Mouse (Mus musculus): ENCODE data around the gene Tgif2. TPM values are rescaled to one million over a fixed set of nuclear protein-coding genes. Genes with fewer than 3 reads are reported as not detected.

Tgif2 gene
- polyA plus RNA-seq, 1 experiment, result 19.6 TPM

DNA sequence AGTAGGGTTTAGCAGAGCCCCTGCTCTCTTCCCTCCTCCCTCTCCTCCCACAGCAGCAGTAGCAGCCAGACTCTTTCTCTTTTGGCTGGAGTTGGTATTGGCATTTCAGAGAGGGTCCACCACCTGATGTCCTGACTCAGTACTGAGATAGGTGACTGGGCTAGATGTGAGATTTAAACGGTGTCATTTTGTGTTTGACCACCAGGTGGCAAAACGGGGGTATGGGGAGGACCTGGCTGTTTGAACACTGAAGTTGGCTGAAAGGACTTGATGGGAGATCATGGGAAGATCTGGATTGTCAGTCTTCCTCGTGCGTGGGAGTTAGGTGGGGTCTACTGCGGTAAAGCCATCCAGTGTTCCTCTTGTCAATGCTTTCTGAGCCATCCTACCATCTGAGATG, 33.8 kb downstream of the Tgif2 start:
- Histone ChIP-seq H3ac (ENCODE audit: control insufficient read depth, insufficient read length, low read depth) (no peak overlapping the region), H3K79me3 (ENCODE audit: low read depth) (peaks cover 16% of the 10 kb centered on the region), H3K27me3 (ENCODE audit: control insufficient read depth, insufficient read depth, insufficient read length) (no peaks in the 10 kb centered on the region), H3K79me2 (ENCODE audit: control insufficient read depth, insufficient read depth) (peaks cover 37% of the 10 kb centered on the region), H3K4me3 (ENCODE audit: insufficient read depth, poor library complexity, severe bottlenecking) (no peak overlapping the region), H3K36me3 (ENCODE audit: control insufficient read depth, insufficient read depth) (peaks cover 55% of the 10 kb centered on the region)
- TF ChIP-seq CEBPB (IDR thresholded peaks at IDR 0.05; ENCODE audit: low read depth) (no peak), MYOG (IDR thresholded peaks at IDR 0.05; ENCODE audit: control insufficient read depth, extremely low read depth, insufficient read length) (no peak), CTCF (IDR thresholded peaks at IDR 0.05; ENCODE audit: control insufficient read depth, insufficient read depth, insufficient read length) (no peak), FOSL1 (IDR thresholded peaks at IDR 0.05; ENCODE audit: insufficient read depth, low read length, poor library complexity, severe bottlenecking) (no peak), MYOD1 (IDR thresholded peaks at IDR 0.05; ENCODE audit: control insufficient read depth, insufficient read length, low read depth) (no peak), MAX (IDR thresholded peaks at IDR 0.05) (no peak), USF1 (IDR thresholded peaks at IDR 0.05; ENCODE audit: low read depth) (no peak)

GRCm38 (mm10) chr2:156874047-156874759, 34.4 kb downstream of the Tgif2 start:
- Histone ChIP-seq H3K36me3 (ENCODE audit: control insufficient read depth, insufficient read depth) (peaks cover 49% of the 10 kb centered on the region), H3ac (ENCODE audit: control insufficient read depth, insufficient read length, low read depth) (no peak overlapping the region), H3K79me3 (ENCODE audit: low read depth) (peaks cover 11% of the 10 kb centered on the region), H3K79me2 (ENCODE audit: control insufficient read depth, insufficient read depth) (peaks cover 31% of the 10 kb centered on the region), H3K27me3 (ENCODE audit: control insufficient read depth, insufficient read depth, insufficient read length) (no peaks in the 10 kb centered on the region), H3K4me3 (ENCODE audit: insufficient read depth, poor library complexity, severe bottlenecking) (no peak overlapping the region)
- TF ChIP-seq MAX (IDR thresholded peaks at IDR 0.05), result no peak
- TF ChIP-seq CEBPB (IDR thresholded peaks at IDR 0.05; ENCODE audit: low read depth), result no peak
- TF ChIP-seq USF1 (IDR thresholded peaks at IDR 0.05; ENCODE audit: low read depth), result no peak
- TF ChIP-seq CTCF (IDR thresholded peaks at IDR 0.05; ENCODE audit: control insufficient read depth, insufficient read depth, insufficient read length), result no peak
- no peak for TF ChIP-seq FOSL1 (IDR thresholded peaks at IDR 0.05; ENCODE audit: insufficient read depth, low read length, poor library complexity, severe bottlenecking)
- TF ChIP-seq MYOG (IDR thresholded peaks at IDR 0.05; ENCODE audit: control insufficient read depth, extremely low read depth, insufficient read length), result no peak
- no peak for TF ChIP-seq MYOD1 (IDR thresholded peaks at IDR 0.05; ENCODE audit: control insufficient read depth, insufficient read length, low read depth)

- H3K36me3 ChIP-seq (ENCODE audit: control insufficient read depth, insufficient read depth), result peaks cover 42% of the 10 kb centered on the region
- H3ac ChIP-seq (ENCODE audit: control insufficient read depth, insufficient read length, low read depth), result no peak overlapping the region
- peaks cover 24% of the 10 kb centered on the region for H3K79me2 ChIP-seq (ENCODE audit: control insufficient read depth, insufficient read depth)
- H3K4me3 ChIP-seq (ENCODE audit: insufficient read depth, poor library complexity, severe bottlenecking), result no peak overlapping the region
- TF ChIP-seq USF1 (IDR thresholded peaks at IDR 0.05; ENCODE audit: low read depth) (no peak), MAX (IDR thresholded peaks at IDR 0.05) (no peak), MYOG (IDR thresholded peaks at IDR 0.05; ENCODE audit: control insufficient read depth, extremely low read depth, insufficient read length) (no peak), MYOD1 (IDR thresholded peaks at IDR 0.05; ENCODE audit: control insufficient read depth, insufficient read length, low read depth) (no peak), CEBPB (IDR thresholded peaks at IDR 0.05; ENCODE audit: low read depth) (no peak), CTCF (IDR thresholded peaks at IDR 0.05; ENCODE audit: control insufficient read depth, insufficient read depth, insufficient read length) (no peak), FOSL1 (IDR thresholded peaks at IDR 0.05; ENCODE audit: insufficient read depth, low read length, poor library complexity, severe bottlenecking) (no peak)
- H3K79me3 ChIP-seq (ENCODE audit: low read depth), result peaks cover 6% of the 10 kb centered on the region
- H3K27me3 ChIP-seq (ENCODE audit: control insufficient read depth, insufficient read depth, insufficient read length), result no peaks in the 10 kb centered on the region
These were observed 35.1 kb downstream of the Tgif2 start for GRCm38 (mm10) chr2:156874760-156875510.

DNA sequence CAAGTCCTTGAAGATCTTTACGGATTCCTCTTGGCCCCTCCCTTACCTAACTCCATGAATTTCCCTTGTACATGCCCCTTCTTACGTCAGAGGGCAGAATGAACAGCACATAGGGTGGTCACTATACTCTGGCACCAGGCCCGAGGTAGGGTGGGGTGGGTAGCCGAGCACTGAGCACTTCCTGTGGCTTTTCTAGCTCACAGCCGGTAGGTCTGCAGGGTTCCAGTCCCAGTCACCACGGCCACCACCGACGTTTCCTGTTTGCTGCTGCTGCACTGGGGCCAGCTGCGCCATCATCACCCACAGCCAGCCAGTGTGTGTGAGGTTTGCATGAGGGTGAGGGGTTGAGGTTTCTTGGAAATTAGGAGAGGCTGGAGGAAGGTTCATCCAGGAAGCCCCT, 37.9 kb downstream of the Tgif2 start:
- H3ac ChIP-seq (ENCODE audit: control insufficient read depth, insufficient read length, low read depth), result no peak overlapping the region
- TF ChIP-seq FOSL1 (IDR thresholded peaks at IDR 0.05; ENCODE audit: insufficient read depth, low read length, poor library complexity, severe bottlenecking) (no peak), CEBPB (IDR thresholded peaks at IDR 0.05; ENCODE audit: low read depth) (no peak), MYOD1 (IDR thresholded peaks at IDR 0.05; ENCODE audit: control insufficient read depth, insufficient read length, low read depth) (no peak), USF1 (IDR thresholded peaks at IDR 0.05; ENCODE audit: low read depth) (no peak), MYOG (IDR thresholded peaks at IDR 0.05; ENCODE audit: control insufficient read depth, extremely low read depth, insufficient read length) (no peak), MAX (IDR thresholded peaks at IDR 0.05) (no peak), CTCF (IDR thresholded peaks at IDR 0.05; ENCODE audit: control insufficient read depth, insufficient read depth, insufficient read length) (no peak)
- H3K79me3 ChIP-seq (ENCODE audit: low read depth), result no peaks in the 10 kb centered on the region
- H3K36me3 ChIP-seq (ENCODE audit: control insufficient read depth, insufficient read depth), result peaks cover 21% of the 10 kb centered on the region
- H3K27me3 ChIP-seq (ENCODE audit: control insufficient read depth, insufficient read depth, insufficient read length), result no peaks in the 10 kb centered on the region
- no peak overlapping the region for H3K4me3 ChIP-seq (ENCODE audit: insufficient read depth, poor library complexity, severe bottlenecking)
- no peaks in the 10 kb centered on the region for H3K79me2 ChIP-seq (ENCODE audit: control insufficient read depth, insufficient read depth)

- no peak overlapping the region for H3ac ChIP-seq (ENCODE audit: control insufficient read depth, insufficient read length, low read depth)
- H3K36me3 ChIP-seq (ENCODE audit: control insufficient read depth, insufficient read depth), result peaks cover 2% of the 10 kb centered on the region
- no peaks in the 10 kb centered on the region for H3K79me2 ChIP-seq (ENCODE audit: control insufficient read depth, insufficient read depth)
- no peaks in the 10 kb centered on the region for H3K27me3 ChIP-seq (ENCODE audit: control insufficient read depth, insufficient read depth, insufficient read length)
- TF ChIP-seq MYOD1 (IDR thresholded peaks at IDR 0.05; ENCODE audit: control insufficient read depth, insufficient read length, low read depth) (no peak), USF1 (IDR thresholded peaks at IDR 0.05; ENCODE audit: low read depth) (no peak), CTCF (IDR thresholded peaks at IDR 0.05; ENCODE audit: control insufficient read depth, insufficient read depth, insufficient read length) (no peak), FOSL1 (IDR thresholded peaks at IDR 0.05; ENCODE audit: insufficient read depth, low read length, poor library complexity, severe bottlenecking) (no peak), MAX (IDR thresholded peaks at IDR 0.05) (no peak), CEBPB (IDR thresholded peaks at IDR 0.05; ENCODE audit: low read depth) (no peak), MYOG (IDR thresholded peaks at IDR 0.05; ENCODE audit: control insufficient read depth, extremely low read depth, insufficient read length) (no peak)
- H3K79me3 ChIP-seq (ENCODE audit: low read depth), result no peaks in the 10 kb centered on the region
- H3K4me3 ChIP-seq (ENCODE audit: insufficient read depth, poor library complexity, severe bottlenecking), result no peak overlapping the region
These were observed 39.7 kb downstream of the Tgif2 start for GRCm38 (mm10) chr2:156879541-156879940.
